Mouse (Mus musculus): Measurements from ENCODE around the gene Crispld2. TPM values are rescaled to one million over a fixed set of nuclear protein-coding genes. Genes with fewer than 3 reads are reported as not detected.

Gene Crispld2
- polyA plus RNA-seq, 1 experiment from 2014 or later, result 0.09 TPM

GRCm38 (mm10) chr8:120050376-120050775 is 58.1 kb downstream of the Crispld2 start:
- H3K27ac ChIP-seq, result no peak overlapping the region

GRCm38 (mm10) chr8:120051006-120051405 is 58.8 kb downstream of the Crispld2 start:
- H3K4me3 ChIP-seq (ENCODE audit: inconsistent target), result no peak overlapping the region
- no peaks in the 10 kb centered on the region for H3K36me3 ChIP-seq (ENCODE audit: inconsistent target)
- H3K27ac ChIP-seq, result no peak overlapping the region
- WGBS (ENCODE audit: missing documents), result 23% methylated on average over 4 of the region's 4 CpGs
- H3K79me2 ChIP-seq (ENCODE audit: inconsistent target), result no peaks in the 10 kb centered on the region

More at GRCm38 (mm10) chr8:120050376-120050775, 58.1 kb downstream of the Crispld2 start:
- 44% methylated on average over 10 of the region's 10 CpGs for WGBS (ENCODE audit: missing documents)
- H3K36me3 ChIP-seq (ENCODE audit: inconsistent target), result no peaks in the 10 kb centered on the region
- no peak overlapping the region for H3K4me3 ChIP-seq (ENCODE audit: inconsistent target)
- H3K79me2 ChIP-seq (ENCODE audit: inconsistent target), result no peaks in the 10 kb centered on the region

DNA sequence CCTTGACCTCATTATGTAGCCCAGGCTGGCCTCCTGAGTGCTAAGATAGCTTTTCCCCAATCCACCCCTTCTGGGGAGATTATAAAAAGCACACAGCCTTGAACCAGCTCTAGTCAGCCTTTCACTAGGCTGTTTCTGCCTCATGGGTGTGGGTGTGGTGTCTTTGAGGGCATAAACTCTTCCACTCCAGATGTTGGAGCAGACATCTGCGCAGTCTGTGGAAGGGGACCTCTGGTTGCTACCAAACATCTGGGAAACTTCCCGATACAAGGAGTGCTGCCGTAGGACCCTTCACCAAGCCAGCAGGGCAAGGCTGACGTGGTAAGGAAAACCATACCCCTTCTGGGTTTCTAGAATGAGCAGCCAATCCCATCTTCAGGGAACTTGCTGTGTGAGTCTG is 59.7 kb downstream of the Crispld2 start:
- H3K36me3 ChIP-seq (ENCODE audit: inconsistent target), result no peaks in the 10 kb centered on the region
- WGBS (ENCODE audit: missing documents), result 86% methylated on average over 4 of the region's 4 CpGs
- H3K27ac ChIP-seq, result no peak overlapping the region

GRCm38 (mm10) chr8:120052318-120052717 is 60.1 kb downstream of the Crispld2 start:
- Histone ChIP-seq H3K27ac (no peak overlapping the region), H3K4me3 (ENCODE audit: inconsistent target) (no peak overlapping the region), H3K36me3 (ENCODE audit: inconsistent target) (no peaks in the 10 kb centered on the region), H3K79me2 (ENCODE audit: inconsistent target) (no peaks in the 10 kb centered on the region)
- 83% methylated on average over 8 of the region's 8 CpGs for WGBS (ENCODE audit: missing documents)

More for the DNA sequence above, 59.7 kb downstream of the Crispld2 start:
- Histone ChIP-seq H3K4me3 (ENCODE audit: inconsistent target) (no peak overlapping the region), H3K79me2 (ENCODE audit: inconsistent target) (no peaks in the 10 kb centered on the region)

DNA sequence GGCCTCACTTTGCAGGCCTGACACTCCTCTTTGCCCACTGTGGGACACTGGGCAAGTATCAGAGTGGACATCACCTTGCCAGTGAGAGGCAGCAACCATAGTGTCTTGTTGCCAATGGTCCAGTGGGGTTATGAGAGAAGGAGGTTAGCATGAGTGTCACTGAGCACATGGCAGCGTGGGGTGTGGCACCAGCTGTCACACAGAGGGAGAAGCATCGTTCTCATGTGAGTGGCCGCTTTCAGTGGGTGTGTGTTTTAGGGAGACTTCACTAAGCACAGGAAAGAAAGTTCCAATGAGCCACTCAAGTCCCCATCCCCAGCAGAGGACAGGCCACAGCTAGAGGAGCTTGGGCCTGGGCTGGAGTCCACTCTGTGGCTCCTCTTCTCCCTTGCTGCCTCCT is 62.6 kb downstream of the Crispld2 start:
- Histone ChIP-seq H3K79me2 (ENCODE audit: inconsistent target) (no peaks in the 10 kb centered on the region), H3K36me3 (ENCODE audit: inconsistent target) (no peaks in the 10 kb centered on the region), H3K4me3 (ENCODE audit: inconsistent target) (no peak overlapping the region), H3K27ac (no peak overlapping the region)
- 91% methylated on average over 3 of the region's 3 CpGs for WGBS (ENCODE audit: missing documents)

DNA sequence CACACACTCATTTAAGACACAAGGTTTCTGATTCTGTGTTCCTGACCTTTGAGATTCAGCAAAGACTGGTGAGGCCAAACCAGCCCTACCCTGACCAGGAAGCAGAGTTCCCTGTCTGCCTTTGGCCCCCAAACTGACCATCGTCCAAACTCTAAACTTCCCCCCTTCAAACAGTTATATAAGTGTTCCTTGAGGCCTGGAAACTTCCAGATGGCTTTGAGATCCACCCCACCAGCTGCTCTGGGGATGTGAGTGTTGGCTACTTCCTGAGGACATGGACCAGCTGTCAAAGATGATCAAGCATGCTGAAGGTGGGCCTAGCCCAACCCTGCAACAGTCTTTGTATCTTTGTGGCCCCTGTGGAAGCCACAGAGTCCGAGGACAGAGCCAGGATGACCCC is 64.8 kb downstream of the Crispld2 start:
- 89% methylated on average over 2 of the region's 2 CpGs for WGBS (ENCODE audit: missing documents)
- Histone ChIP-seq H3K36me3 (ENCODE audit: inconsistent target) (no peaks in the 10 kb centered on the region), H3K27ac (no peak overlapping the region), H3K4me3 (ENCODE audit: inconsistent target) (no peak overlapping the region), H3K79me2 (ENCODE audit: inconsistent target) (no peaks in the 10 kb centered on the region)

DNA sequence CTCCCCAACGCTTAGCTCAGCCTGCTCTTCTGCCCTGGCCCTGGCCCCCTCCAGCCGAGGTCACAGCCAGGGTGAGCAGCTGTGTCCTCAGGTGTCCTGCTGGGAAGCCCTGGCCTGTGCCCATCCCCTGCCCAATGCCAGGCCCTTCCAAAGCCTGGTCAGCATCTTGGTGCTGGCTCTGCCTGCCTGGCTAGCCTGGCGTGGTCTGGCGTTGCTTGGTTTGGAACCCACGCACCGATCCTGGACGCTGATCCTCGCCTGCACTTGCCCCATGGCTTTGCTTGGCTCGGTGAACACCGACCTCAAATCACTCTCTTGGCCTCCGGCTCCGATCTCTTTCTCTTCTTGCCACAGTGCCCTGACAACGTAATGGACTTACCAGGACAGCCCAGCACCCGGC is 70.5 kb downstream of the Crispld2 start:
- Histone ChIP-seq H3K79me2 (ENCODE audit: inconsistent target) (no peaks in the 10 kb centered on the region), H3K27ac (no peak overlapping the region), H3K4me3 (ENCODE audit: inconsistent target) (no peak overlapping the region), H3K36me3 (ENCODE audit: inconsistent target) (no peaks in the 10 kb centered on the region)
- 92% methylated on average over 14 of the region's 14 CpGs for WGBS (ENCODE audit: missing documents)

DNA sequence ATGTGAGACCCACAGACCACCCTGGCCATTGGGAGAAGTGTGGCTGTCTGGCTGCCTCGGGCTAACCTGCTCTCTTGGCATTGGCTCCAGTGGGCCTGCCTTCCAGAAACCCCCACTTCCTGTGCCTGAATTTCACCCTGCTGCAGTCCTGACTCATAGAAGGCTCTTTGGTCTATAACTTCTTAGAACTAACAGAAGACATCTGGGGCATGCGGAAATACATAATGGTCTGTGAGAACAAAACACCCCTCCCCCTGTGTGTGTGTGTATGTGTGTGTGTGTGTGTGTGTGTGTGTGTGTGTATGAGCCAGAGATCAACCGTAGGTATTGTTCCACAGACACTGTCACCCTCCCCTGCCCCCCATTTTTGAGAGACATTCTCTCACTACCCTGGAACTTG is 71.1 kb downstream of the Crispld2 start:
- Histone ChIP-seq H3K79me2 (ENCODE audit: inconsistent target) (no peaks in the 10 kb centered on the region), H3K4me3 (ENCODE audit: inconsistent target) (no peak overlapping the region), H3K36me3 (ENCODE audit: inconsistent target) (no peaks in the 10 kb centered on the region), H3K27ac (no peak overlapping the region)
- WGBS (ENCODE audit: missing documents), result 75% methylated on average over 3 of the region's 3 CpGs

DNA sequence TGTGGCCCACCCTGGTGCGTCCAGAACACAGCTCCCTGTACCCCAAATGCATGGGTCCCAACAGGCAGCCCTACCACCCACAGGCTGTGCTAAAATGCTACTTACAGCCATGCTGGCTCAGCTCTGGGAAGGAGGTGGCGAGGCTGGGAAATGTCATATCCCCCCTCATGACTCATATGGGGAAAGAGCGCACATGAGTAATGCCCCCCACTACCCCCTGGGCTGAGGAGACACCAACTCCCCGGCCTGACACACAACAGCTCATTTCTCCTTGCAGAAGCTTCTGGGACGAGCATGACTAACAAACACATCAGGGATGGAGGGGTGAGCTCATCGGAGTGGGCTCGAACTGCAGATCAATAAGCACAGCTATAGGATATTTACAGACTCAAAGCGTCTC is 73.4 kb downstream of the Crispld2 start:
- Histone ChIP-seq H3K79me2 (ENCODE audit: inconsistent target) (no peaks in the 10 kb centered on the region), H3K4me3 (ENCODE audit: inconsistent target) (no peak overlapping the region), H3K27ac (no peak overlapping the region), H3K36me3 (ENCODE audit: inconsistent target) (no peaks in the 10 kb centered on the region)
- 95% methylated on average over 8 of the region's 8 CpGs for WGBS (ENCODE audit: missing documents)

GRCm38 (mm10) chr8:120066226-120066625 is 74.0 kb downstream of the Crispld2 start:
- H3K27ac ChIP-seq, result no peak overlapping the region
- WGBS (ENCODE audit: missing documents), result 94% methylated on average over 4 of the region's 4 CpGs

GRCm38 (mm10) chr8:120067936-120068668 is 75.9 kb downstream of the Crispld2 start:
- Histone ChIP-seq H3K36me3 (ENCODE audit: inconsistent target) (no peaks in the 10 kb centered on the region), H3K79me2 (ENCODE audit: inconsistent target) (no peaks in the 10 kb centered on the region), H3K27ac (no peak overlapping the region), H3K4me3 (ENCODE audit: inconsistent target) (no peak overlapping the region)
- WGBS (ENCODE audit: missing documents), result 76% methylated on average over 19 of the region's 19 CpGs

More at GRCm38 (mm10) chr8:120066226-120066625, 74.0 kb downstream of the Crispld2 start:
- Histone ChIP-seq H3K79me2 (ENCODE audit: inconsistent target) (no peaks in the 10 kb centered on the region), H3K4me3 (ENCODE audit: inconsistent target) (no peak overlapping the region), H3K36me3 (ENCODE audit: inconsistent target) (no peaks in the 10 kb centered on the region)

DNA sequence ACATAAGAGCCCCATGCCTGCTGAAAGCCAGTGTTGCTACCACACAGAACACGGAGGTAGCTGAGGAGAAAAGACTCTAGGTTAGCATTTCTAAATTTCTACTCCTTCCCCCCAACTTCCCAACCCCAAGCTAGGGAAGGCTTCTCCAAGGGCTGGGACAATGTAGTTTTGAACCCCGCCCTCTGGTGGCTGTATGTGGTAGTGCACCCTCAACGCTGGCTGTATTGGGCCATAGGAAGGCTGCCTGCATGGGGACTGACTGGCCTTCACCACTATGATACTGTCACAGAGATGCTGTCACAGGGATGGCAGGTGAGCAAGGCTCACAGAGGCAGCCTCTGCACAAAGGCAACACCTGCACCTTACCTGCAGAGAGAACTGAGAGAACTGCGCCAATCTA is 79.4 kb downstream of the Crispld2 start:
- WGBS (ENCODE audit: missing documents), result 27% methylated on average over 4 of the region's 4 CpGs
- no peak overlapping the region for H3K27ac ChIP-seq
- H3K4me3 ChIP-seq (ENCODE audit: inconsistent target), result no peak overlapping the region
- no peaks in the 10 kb centered on the region for H3K36me3 ChIP-seq (ENCODE audit: inconsistent target)
- no peaks in the 10 kb centered on the region for H3K79me2 ChIP-seq (ENCODE audit: inconsistent target)

- no peak overlapping the region for H3K4me3 ChIP-seq (ENCODE audit: inconsistent target)
- no peaks in the 10 kb centered on the region for H3K36me3 ChIP-seq (ENCODE audit: inconsistent target)
- H3K79me2 ChIP-seq (ENCODE audit: inconsistent target), result no peaks in the 10 kb centered on the region
- WGBS (ENCODE audit: missing documents), result 90% methylated on average over 9 of the region's 9 CpGs
- H3K27ac ChIP-seq, result no peak overlapping the region
These were observed 80.0 kb downstream of the Crispld2 start for GRCm38 (mm10) chr8:120072259-120072658.

DNA sequence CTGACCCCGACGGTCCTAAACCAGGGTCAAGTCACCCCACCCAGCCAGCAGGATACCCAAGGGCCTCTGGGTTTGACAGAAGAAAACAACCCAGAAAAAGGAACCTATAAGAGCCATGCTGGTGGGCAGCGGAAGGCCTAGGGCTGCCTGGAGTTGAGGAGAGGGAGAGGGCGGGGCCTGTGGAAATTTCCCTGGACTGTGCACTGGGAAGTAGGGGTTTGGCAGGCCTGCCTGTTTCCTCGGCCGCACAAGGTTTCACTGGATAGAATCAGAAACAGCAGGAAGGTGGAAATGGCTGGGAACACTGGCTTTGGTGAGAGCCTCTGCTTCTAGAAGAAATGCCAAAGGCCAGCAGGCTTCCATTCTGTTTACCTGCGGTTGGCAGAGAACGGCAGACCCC is 80.6 kb downstream of the Crispld2 start:
- no peaks in the 10 kb centered on the region for H3K79me2 ChIP-seq (ENCODE audit: inconsistent target)
- H3K4me3 ChIP-seq (ENCODE audit: inconsistent target), result no peak overlapping the region
- 91% methylated on average over 8 of the region's 8 CpGs for WGBS (ENCODE audit: missing documents)
- H3K36me3 ChIP-seq (ENCODE audit: inconsistent target), result no peaks in the 10 kb centered on the region
- no peak overlapping the region for H3K27ac ChIP-seq

DNA sequence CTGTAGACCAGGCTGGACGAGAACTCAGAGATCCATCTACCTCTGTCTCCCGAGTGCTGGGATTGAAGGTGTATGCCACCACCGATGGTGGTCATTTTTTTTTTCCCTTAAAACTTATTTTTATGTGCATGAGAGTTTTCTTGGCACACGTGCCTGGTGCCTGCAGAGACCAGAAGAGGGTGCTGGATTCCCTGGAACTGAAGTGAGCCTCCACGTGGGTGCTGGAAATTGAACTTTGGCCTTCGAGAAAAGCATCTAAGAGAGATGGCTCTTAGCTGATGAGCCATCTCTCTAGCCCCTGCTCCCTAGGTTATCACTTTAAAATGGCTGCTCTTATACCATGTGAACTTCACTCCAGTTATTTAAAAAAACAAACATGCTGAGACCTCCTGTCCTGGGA is 82.3 kb downstream of the Crispld2 start:
- 82% methylated on average over 6 of the region's 6 CpGs for WGBS (ENCODE audit: missing documents)
- Histone ChIP-seq H3K79me2 (ENCODE audit: inconsistent target) (no peaks in the 10 kb centered on the region), H3K36me3 (ENCODE audit: inconsistent target) (no peaks in the 10 kb centered on the region), H3K27ac (no peak overlapping the region), H3K4me3 (ENCODE audit: inconsistent target) (no peak overlapping the region)

- no peaks in the 10 kb centered on the region for H3K79me2 ChIP-seq (ENCODE audit: inconsistent target)
- no peak overlapping the region for H3K4me3 ChIP-seq (ENCODE audit: inconsistent target)
- 87% methylated on average over 6 of the region's 6 CpGs for WGBS (ENCODE audit: missing documents)
- H3K27ac ChIP-seq, result no peak overlapping the region
- H3K36me3 ChIP-seq (ENCODE audit: inconsistent target), result no peaks in the 10 kb centered on the region
These were observed 83.1 kb downstream of the Crispld2 start for GRCm38 (mm10) chr8:120075347-120075746.

Data from macrophage (primary cell).